Comparison of ENCODE assay signal across 21 mouse cellular contexts in the genomic region with DNA sequence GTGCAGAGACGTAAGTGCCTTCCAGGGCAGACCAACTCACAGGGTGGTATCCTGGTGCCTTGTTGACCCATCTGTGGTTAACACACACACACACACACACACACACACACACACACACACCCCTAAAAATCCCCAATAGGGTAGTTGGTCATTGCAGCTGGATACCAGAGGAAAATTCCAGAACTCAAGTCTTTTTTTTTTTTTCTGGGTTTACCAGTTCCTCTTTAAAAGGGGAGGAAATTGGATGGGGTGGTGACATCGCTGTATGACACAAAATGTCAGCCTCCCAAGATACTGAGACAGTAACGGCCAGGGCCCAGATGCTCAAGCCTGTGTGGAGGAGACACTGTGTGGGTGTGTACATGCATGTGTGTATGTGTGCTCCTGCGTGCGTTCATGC. TPM values are rescaled to one million over a fixed set of nuclear protein-coding genes. Genes with fewer than 3 reads are reported as not detected.
DNase-seq lines count a peak whose midpoint lies in the region; ATAC-seq and TF ChIP-seq lines count a peak whose summit lies in the region.
"Had no signal": no experiment of that assay in that cellular context is flagged by ENCODE, and none has a peak within 500 bp of the region (broad histone marks: within the 10 kb centered on the region; RNA-seq: fewer than 3 reads in every experiment).

No protein-coding gene starts in this region.

- no peaks in the 10 kb centered on the region for H3K27me3 ChIP-seq in liver, adult 2 months (ENCODE audit: control insufficient read depth, insufficient read depth, low read length)
- no peaks in the 10 kb centered on the region for H3K27me3 ChIP-seq in heart, embryonic 11.5 days (ENCODE audit: control insufficient read depth, insufficient read depth, low read length)
- H3K27me3 ChIP-seq: embryonic facial prominence, embryonic 13.5 days; heart, embryonic 12.5 days; intestine, embryonic 15.5 days had no signal

- ATAC-seq in heart, embryonic 11.5 days (replicated peaks; ENCODE audit: insufficient number of reproducible peaks, low FRiP score, low TSS enrichment), result no peak
- ATAC-seq: forebrain, embryonic 14.5 days had no signal

- H3K27ac ChIP-seq in liver, adult 2 months (replicated peaks; ENCODE audit: insufficient read depth, low read depth, low read length), result no peak overlapping the region
- H3K27ac ChIP-seq in bone marrow macrophage, adult 2 months (ENCODE audit: insufficient read depth, low read depth, low read length), result peak overlapping the region; percentile 82
- H3K27ac ChIP-seq in macrophage, result peak overlapping the region; percentile 13; the same call in 1 of the 2 replicates
- H3K27ac ChIP-seq in heart, embryonic 11.5 days (ENCODE audit: low read depth, low read length), result no peak overlapping the region
- H3K27ac ChIP-seq: embryonic facial prominence, embryonic 13.5 days; gastrocnemius, adult 2 months; heart, adult 2 months; hindbrain, embryonic 10.5 days; hindbrain, embryonic 14.5 days; intestine, embryonic 15.5 days had no signal

- no peak overlapping the region for H3K9ac ChIP-seq in liver, adult 2 months (ENCODE audit: low read depth, low read length)
- H3K9ac ChIP-seq in heart, embryonic 11.5 days (ENCODE audit: low read depth, low read length), result no peak overlapping the region
- H3K9ac ChIP-seq: embryonic facial prominence, embryonic 13.5 days; heart, embryonic 12.5 days; hindbrain, embryonic 14.5 days; intestine, embryonic 15.5 days had no signal

- TF ChIP-seq CTCF in liver, adult 2 months (IDR thresholded peaks at IDR 0.05; ENCODE audit: low read depth, low read length), result no peak
- TF ChIP-seq CTCF in bone marrow macrophage, adult 2 months (IDR thresholded peaks at IDR 0.05; ENCODE audit: low read depth, low read length), result no peak

- H3K79me2 ChIP-seq in liver, adult 2 months (ENCODE audit: control insufficient read depth, insufficient read depth, low read length), result no peaks in the 10 kb centered on the region
- no peaks in the 10 kb centered on the region for H3K79me2 ChIP-seq in macrophage (ENCODE audit: inconsistent target)

- no peaks in the 10 kb centered on the region for H3K9me3 ChIP-seq in heart, embryonic 11.5 days (replicated peaks; ENCODE audit: control insufficient read depth, low read length)
- H3K9me3 ChIP-seq: embryonic facial prominence, embryonic 13.5 days; heart, embryonic 12.5 days; hindbrain, embryonic 10.5 days; intestine, embryonic 15.5 days had no signal

- H3K4me2 ChIP-seq in heart, embryonic 11.5 days, result no peak overlapping the region
- H3K4me2 ChIP-seq: embryonic facial prominence, embryonic 13.5 days; heart, embryonic 12.5 days; hindbrain, embryonic 14.5 days; intestine, embryonic 15.5 days had no signal

- peaks cover 5% of the 10 kb centered on the region; the same call in 1 of the 2 replicates for H3K4me1 ChIP-seq in liver, adult 2 months (ENCODE audit: control insufficient read depth, insufficient read depth, low read length)
- peaks cover 58% of the 10 kb centered on the region for H3K4me1 ChIP-seq in bone marrow macrophage, adult 2 months (ENCODE audit: control insufficient read depth, insufficient read depth, low read length)
- H3K4me1 ChIP-seq in heart, embryonic 11.5 days (ENCODE audit: control insufficient read depth, insufficient read depth, low read length), result no peaks in the 10 kb centered on the region
- H3K4me1 ChIP-seq: embryonic facial prominence, embryonic 13.5 days; heart, embryonic 12.5 days; hindbrain, embryonic 10.5 days; intestine, embryonic 15.5 days had no signal

- DNase-seq in liver, adult 2 months (ENCODE audit: extremely low read depth, low read depth, low spot score), result peak; percentile 7
- DNase-seq in liver, result no peak
- DNase-seq in thymus, adult 18-20 months, result no peak
- DNase-seq in adrenal gland, adult 8-10 months, result no peak
- DNase-seq: adrenal gland, postnatal 14 days; cerebellum, adult 11-12 months; cerebellum, adult 9-10 months; cerebellum, postnatal 25 days; gastrocnemius, adult 2 months; gastrocnemius, postnatal 36 days had no signal

- WGBS in liver, adult 2 months, result 85% methylated on average over 5 of the region's 5 CpGs
- 68% methylated on average over 5 of the region's 5 CpGs for WGBS in macrophage (ENCODE audit: missing documents)
- 77% methylated on average over 5 of the region's 5 CpGs for WGBS in heart, embryonic 11.5 days (ENCODE audit: insufficient replicate concordance)

- no peaks in the 10 kb centered on the region for H3K36me3 ChIP-seq in liver, adult 2 months (ENCODE audit: control insufficient read depth, insufficient read depth, low read length)
- no peaks in the 10 kb centered on the region for H3K36me3 ChIP-seq in macrophage (ENCODE audit: inconsistent target)
- no peaks in the 10 kb centered on the region for H3K36me3 ChIP-seq in heart, embryonic 11.5 days (ENCODE audit: control insufficient read depth, insufficient read depth, low read length)
- H3K36me3 ChIP-seq: heart, embryonic 12.5 days; intestine, embryonic 15.5 days had no signal

- TF ChIP-seq POLR2A in liver, adult 2 months (IDR thresholded peaks at IDR 0.05; ENCODE audit: extremely low read depth, insufficient read depth, low read length), result no peak
- TF ChIP-seq POLR2A in bone marrow macrophage, adult 2 months (IDR thresholded peaks at IDR 0.05; ENCODE audit: borderline replicate concordance, low read depth, low read length), result no peak

- no peak overlapping the region for H3K4me3 ChIP-seq in liver, adult 2 months (ENCODE audit: insufficient read depth, low read depth, low read length)
- H3K4me3 ChIP-seq in bone marrow macrophage, adult 2 months (ENCODE audit: insufficient read depth, low read length), result no peak overlapping the region
- no peak overlapping the region for H3K4me3 ChIP-seq in macrophage (ENCODE audit: inconsistent target)
- H3K4me3 ChIP-seq in heart, embryonic 11.5 days (ENCODE audit: low read depth, low read length), result no peak overlapping the region
- H3K4me3 ChIP-seq: embryonic facial prominence, embryonic 13.5 days; gastrocnemius, adult 2 months; heart, adult 2 months; heart, embryonic 12.5 days; hindbrain, embryonic 10.5 days; intestine, embryonic 15.5 days had no signal

RNA-seq across cellular contexts. Expression of gene Tvp23a, which starts 13.8 kb away (rescaled TPM):
- total RNA-seq in liver, adult 2 months (2014; rRNA removed), result 0.37 and 0.40 TPM in 2 replicates
- polyA plus RNA-seq in liver, adult 2 months (2012; rRNA removed), result 0.05 and 0.24 TPM in 2 replicates
- not detected in 2 replicates for polyA plus RNA-seq in bone marrow macrophage, adult 2 months (2012; ENCODE audit: insufficient read depth, insufficient read length, missing spikeins)
- total RNA-seq in macrophage (2018; cell fraction: chromatin; rRNA removed), result 1 to 10 TPM in 1 of 26 experiments, under 1 TPM in 10, not detected in 15; 0.18 to 1.4 (median 0.43) TPM
- under 1 TPM in 4 of 26 experiments, not detected in 22; 0.03 to 0.24 (median 0.08) TPM for total RNA-seq in macrophage (2018; cell fraction: cytosol; rRNA removed)
- under 1 TPM in 10 of 26 experiments, not detected in 16; 0.13 to 0.96 (median 0.23) TPM for total RNA-seq in macrophage (2018; cell fraction: nucleus; rRNA removed)
- not detected in 3 replicates for polyA plus RNA-seq in macrophage (2018)
- polyA plus RNA-seq in heart, embryonic 11.5 days (2014; fragmentation: Nextera tagmentation; extraction: Ambion mirVana), result 4.5 and 6.3 TPM in 2 replicates
- 1 to 10 TPM; 1.5 to 3.6 (median 3.2) TPM for total RNA-seq in adrenal gland, adult 8-10 months (2022)

RNA-seq across cellular contexts. Expression of gene Nubp1, which starts 21.6 kb away (rescaled TPM):
- 16.4 and 19.4 TPM in 2 replicates for total RNA-seq in liver, adult 2 months (2014; rRNA removed)
- 20.0 and 24.5 TPM in 2 replicates for polyA plus RNA-seq in liver, adult 2 months (2012; rRNA removed)
- polyA plus RNA-seq in bone marrow macrophage, adult 2 months (2012; ENCODE audit: insufficient read depth, insufficient read length, missing spikeins), result 21.4 and 27.9 TPM in 2 replicates
- total RNA-seq in macrophage (2018; cell fraction: chromatin; rRNA removed), result 10 to 100 TPM; 13.0 to 59.2 (median 35.2) TPM
- 10 to 100 TPM; 17.3 to 30.6 (median 21.6) TPM for total RNA-seq in macrophage (2018; cell fraction: cytosol; rRNA removed)
- 10 to 100 TPM; 14.7 to 39.2 (median 22.5) TPM for total RNA-seq in macrophage (2018; cell fraction: nucleus; rRNA removed)
- polyA plus RNA-seq in macrophage (2018), result 10.3 to 36.7 TPM (median 20.2 TPM) in 3 replicates
- polyA plus RNA-seq in heart, embryonic 11.5 days (2014; fragmentation: Nextera tagmentation; extraction: Ambion mirVana), result 47.2 and 49.8 TPM in 2 replicates
- 10 to 100 TPM; 25.7 to 32.1 (median 28.4) TPM for total RNA-seq in adrenal gland, adult 8-10 months (2022)

RNA-seq across cellular contexts. Expression of gene Tekt5, which starts 38.1 kb away (rescaled TPM):
- total RNA-seq in liver, adult 2 months (2014; rRNA removed), result 0.09 TPM in 1 of 2 replicates, not detected in the other
- polyA plus RNA-seq in liver, adult 2 months (2012; rRNA removed), result 0.07 and 0.12 TPM in 2 replicates
- polyA plus RNA-seq in bone marrow macrophage, adult 2 months (2012; ENCODE audit: insufficient read depth, insufficient read length, missing spikeins), result not detected in 2 replicates
- not detected for total RNA-seq in macrophage (2018; cell fraction: chromatin; rRNA removed)
- not detected for total RNA-seq in macrophage (2018; cell fraction: cytosol; rRNA removed)
- total RNA-seq in macrophage (2018; cell fraction: nucleus; rRNA removed), result not detected
- polyA plus RNA-seq in macrophage (2018), result not detected in 3 replicates
- polyA plus RNA-seq in heart, embryonic 11.5 days (2014; fragmentation: Nextera tagmentation; extraction: Ambion mirVana), result 0.17 and 0.23 TPM in 2 replicates
- total RNA-seq in adrenal gland, adult 8-10 months (2022), result not detected
- total RNA-seq: adrenal gland, postnatal 14 days; gastrocnemius, adult 2 months; gastrocnemius, postnatal 36 days; heart, adult 2 months; heart, postnatal 25 days had no signal

RNA-seq across cellular contexts. Expression of gene Ciita, which starts 46.5 kb away (rescaled TPM):
- total RNA-seq in liver, adult 2 months (2014; rRNA removed), result 1.0 and 2.2 TPM in 2 replicates
- polyA plus RNA-seq in liver, adult 2 months (2012; rRNA removed), result 0.51 and 1.1 TPM in 2 replicates
- 59.0 and 67.4 TPM in 2 replicates for polyA plus RNA-seq in bone marrow macrophage, adult 2 months (2012; ENCODE audit: insufficient read depth, insufficient read length, missing spikeins)
- total RNA-seq in macrophage (2018; cell fraction: chromatin; rRNA removed), result 10 to 100 TPM in 19 of 26 experiments, 1 to 10 TPM in 7; 4.0 to 68.9 (median 17.5) TPM
- total RNA-seq in macrophage (2018; cell fraction: cytosol; rRNA removed), result 1 to 10 TPM; 1.8 to 9.4 (median 4.6) TPM
- total RNA-seq in macrophage (2018; cell fraction: nucleus; rRNA removed), result 10 to 100 TPM in 24 of 26 experiments, 1 to 10 TPM in 2; 1.8 to 46.9 (median 18.7) TPM
- 0.31 to 5.2 TPM (median 1.5 TPM) in 3 replicates for polyA plus RNA-seq in macrophage (2018)
- polyA plus RNA-seq in heart, embryonic 11.5 days (2014; fragmentation: Nextera tagmentation; extraction: Ambion mirVana), result 0.19 and 0.35 TPM in 2 replicates
- 1 to 10 TPM; 1.8 to 6.0 (median 4.7) TPM for total RNA-seq in adrenal gland, adult 8-10 months (2022)

Comparison
In these comparisons a context has a peak if more than half of its experiments do, and no peak if none do; other contexts are left out.
1. H3K27ac ChIP-seq: peak in bone marrow macrophage, adult 2 months (single experiment) and macrophage (single experiment); none in liver, adult 2 months (single experiment) and heart, embryonic 11.5 days (single experiment).